Mouse (Mus musculus): ENCODE results near the gene Pik3cd. TPM values are rescaled to one million over a fixed set of nuclear protein-coding genes. Genes with fewer than 3 reads are reported as not detected.

Pik3cd gene
- total RNA-seq, 2 experiments from 2014 or later, result 78.3 to 129 TPM

DNA sequence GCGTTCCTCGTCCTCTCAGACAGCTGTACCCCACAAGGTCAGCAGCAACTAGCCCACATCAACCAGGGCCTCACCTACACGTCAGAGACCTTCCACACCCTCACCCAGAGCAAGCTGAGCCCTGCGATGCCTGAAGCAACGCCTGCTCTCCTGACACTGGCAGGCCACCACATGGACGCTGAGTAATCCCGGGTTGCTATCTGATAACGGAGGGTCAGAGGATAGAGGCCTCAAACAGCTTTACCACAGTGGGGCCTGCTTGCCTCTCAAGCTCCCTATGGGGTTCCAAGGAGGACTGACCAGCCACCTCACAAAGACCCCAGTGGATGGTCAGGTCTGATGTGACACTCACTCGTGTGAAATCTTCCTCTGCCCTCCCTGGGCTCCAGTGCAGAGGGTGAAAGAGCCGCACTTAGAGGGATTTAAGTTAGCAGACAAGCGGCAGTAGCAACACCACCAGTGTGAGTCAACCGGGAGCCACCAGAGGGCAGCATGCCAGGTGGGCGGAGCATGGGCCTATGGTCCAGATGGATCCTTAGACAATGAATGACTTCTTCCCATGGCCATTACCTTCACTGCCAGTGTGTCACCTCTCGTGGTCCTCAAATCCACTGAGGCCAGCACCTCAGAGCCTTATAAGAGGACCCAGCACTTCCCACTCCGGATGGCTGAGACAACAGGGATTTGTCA, 23.4 kb upstream of the Pik3cd start:
- peak; percentile 81 for ATAC-seq (ENCODE audit: poor library complexity, severe bottlenecking)

DNA sequence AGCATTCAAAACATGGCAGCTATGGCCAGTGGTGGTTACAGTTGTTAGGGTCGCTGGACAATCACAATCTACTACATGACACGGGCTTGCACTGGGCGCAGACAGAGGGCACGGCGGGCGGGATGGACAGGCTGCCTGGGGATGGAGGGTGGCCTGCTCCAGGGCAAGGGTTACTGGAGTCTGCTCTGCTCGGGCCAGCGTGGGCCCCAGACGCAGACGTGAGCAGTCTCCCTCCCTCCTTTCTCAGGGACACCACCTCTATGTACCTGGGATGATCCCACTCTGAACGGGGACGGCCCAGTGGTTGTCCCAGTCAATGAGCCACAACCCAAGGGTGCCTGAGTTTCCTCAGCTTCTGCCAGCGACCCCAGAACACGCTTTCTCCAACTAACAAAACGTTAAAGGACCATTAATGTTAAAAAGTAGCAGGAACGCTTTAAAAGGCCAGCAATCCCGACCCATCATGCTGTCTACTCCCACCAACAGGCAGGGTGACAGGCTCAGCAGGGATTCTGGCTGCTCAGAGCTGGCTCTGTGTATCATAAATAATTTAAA, 22.6 kb upstream of the Pik3cd start:
- ATAC-seq (ENCODE audit: poor library complexity, severe bottlenecking), result no peak

DNA sequence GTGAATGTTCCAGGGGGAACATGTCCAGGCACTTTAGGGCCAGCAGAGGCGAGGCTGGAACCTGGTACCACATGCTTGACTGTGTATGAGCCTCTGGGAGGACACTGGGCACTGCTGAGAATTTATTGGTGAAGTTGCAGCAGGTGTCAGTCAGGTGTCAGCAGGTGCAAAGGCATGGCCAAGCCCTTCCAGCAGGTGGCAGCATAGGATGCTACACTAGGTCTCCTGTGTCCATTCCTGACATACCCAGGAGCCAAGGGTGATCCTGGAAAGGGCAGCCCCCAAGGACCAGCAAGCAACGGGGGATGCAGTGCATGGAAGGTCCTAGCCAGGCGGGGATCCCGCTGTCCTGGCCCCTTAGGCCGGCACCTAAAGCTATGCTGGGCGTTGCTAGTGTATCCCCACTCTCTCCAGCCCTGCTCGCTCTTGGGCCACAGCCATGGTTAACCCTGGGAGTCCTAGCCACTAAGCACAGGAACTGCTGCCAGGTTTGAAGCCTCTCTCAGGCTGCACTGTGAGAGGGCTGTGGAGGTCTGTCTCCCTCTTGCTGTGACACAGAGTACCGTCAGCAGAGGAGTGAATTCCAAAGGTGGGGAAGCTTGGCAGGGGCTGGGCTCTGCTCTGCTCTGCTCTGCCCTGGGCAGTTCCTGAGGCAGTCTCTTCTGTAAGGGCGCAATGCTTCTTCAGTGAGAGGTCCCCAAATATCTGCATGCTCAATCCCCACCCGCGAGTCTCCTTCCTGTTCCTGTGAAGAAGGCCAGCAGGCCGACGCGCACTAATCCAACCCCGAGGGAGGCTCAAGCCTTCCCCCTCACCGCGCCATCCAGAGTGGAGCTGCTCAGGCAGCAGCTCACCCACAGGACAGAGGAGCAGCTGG, 21.7 kb upstream of the Pik3cd start:
- peak; percentile 65 for ATAC-seq (ENCODE audit: poor library complexity, severe bottlenecking)

DNA sequence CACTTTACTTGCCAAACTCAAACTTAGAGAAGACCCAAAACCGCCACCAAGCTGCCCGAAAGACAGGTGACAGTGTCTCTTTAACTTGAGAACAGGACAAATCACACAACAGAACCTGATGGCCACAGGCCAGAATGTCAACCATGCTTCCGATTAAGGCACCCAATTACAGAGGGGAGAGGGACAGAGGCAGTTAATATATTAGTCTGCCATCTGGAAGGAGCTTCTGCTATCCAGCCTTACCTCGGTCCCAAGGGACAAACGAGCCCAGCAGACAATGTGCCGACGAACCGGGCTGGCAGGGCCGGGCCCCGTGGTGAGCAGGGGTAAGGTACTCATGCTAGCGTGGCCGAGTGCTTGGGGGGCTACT, 20.6 kb upstream of the Pik3cd start:
- no peak for ATAC-seq (ENCODE audit: poor library complexity, severe bottlenecking)

DNA sequence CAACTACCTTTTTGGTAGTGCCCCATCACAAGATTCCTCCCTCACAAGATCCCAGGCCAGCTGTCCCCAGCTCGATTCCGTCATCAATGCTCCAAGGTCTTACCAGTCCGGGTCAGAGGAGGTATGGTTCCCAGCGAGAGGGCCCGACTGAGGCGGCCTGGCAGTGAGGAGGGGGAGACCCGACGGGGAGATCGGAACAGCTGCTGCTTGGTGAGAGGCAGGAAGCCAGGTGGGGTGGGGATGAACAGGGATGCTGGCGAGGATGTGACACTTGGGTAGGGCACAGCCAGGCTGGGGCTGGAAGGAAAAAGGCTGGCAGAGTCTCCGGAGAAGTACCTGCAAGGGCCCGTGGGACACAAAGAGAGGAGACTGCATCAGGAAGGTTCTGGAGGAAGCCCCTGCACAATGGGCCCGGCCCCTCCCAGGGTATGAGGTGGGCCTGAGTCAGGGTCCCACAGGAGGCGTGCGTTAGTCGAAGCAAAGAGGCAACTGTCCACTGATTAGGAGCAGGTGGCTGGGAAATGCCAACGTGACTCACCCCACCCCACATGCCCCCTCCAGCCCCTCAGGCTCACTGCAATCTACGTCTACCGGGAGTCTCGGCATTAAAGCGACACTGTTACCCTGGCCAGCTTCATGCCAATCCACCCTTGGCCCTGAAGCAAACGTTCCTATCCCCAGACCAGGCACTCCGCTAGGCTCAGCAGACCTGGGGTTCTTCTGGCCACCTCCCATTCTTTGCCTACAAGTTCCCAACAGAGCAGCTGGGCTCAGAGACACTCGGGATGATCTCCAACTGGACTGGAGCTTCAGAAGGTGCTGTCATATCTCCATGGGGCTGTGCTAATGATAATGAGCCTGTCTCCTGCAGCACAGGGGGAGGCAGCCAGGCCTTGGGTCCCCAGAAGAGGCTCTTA, 20.0 kb upstream of the Pik3cd start:
- ATAC-seq (ENCODE audit: poor library complexity, severe bottlenecking), result no peak

DNA sequence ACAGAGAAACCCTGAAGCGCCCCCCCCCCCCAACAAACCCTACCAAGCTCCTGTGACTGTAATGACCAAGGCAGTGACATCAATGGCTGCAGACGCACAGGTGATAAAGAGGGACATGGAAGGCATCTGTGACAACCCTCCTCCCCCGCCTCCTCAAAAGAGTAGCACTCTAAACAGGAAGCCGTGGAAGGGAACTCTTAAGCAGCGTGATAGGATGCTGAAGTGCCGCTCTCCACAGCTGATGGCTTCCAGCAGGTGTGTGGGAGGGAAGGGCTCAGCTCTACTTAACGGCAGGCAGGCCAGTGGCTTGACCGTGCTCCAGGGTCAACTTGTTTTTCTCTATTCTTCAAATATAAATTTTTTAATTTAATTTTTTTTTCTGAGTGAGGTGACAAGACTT, 18.8 kb upstream of the Pik3cd start:
- ATAC-seq (ENCODE audit: poor library complexity, severe bottlenecking), result no peak

DNA sequence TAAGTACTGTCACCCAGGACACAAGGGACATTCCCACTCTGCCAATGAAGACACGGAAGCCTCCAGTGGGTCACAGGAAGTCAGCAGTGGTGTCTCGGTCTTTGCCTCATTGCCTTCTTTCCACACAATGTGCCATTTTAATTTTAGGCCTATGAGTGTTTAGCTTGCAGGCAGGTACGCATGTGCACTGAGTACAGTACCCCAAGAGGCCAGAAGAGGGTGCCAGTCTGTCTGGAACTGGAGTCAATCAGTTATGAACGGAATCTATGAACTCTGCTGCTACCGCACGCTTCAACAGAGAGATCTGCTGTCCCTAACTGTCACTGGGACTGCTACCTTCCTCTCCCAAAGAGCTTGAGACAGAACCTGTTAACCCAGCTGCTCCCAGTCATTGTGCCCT, 17.3 kb upstream of the Pik3cd start:
- ATAC-seq (ENCODE audit: poor library complexity, severe bottlenecking), result peak; percentile 59

DNA sequence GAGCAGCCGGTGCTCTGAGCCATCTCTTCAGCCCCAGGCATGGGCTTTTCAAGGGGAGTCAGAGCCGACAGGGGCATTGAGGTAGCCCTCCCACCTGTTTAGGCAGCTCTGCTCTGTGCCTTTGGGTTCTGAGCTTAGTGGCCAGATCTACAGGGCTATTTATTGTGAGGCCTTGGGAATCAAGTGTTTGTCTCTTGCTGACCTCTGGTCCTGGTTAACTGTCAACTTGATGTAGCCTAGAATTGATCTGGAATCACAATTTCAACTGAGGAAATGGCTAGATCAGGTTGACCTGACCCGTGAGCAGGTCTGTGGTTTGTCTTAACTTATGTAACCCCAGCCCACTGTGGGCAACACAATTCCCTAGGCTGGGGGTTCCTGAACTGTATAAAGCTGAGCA, 12.2 kb upstream of the Pik3cd start:
- no peak for ATAC-seq (ENCODE audit: poor library complexity, severe bottlenecking)

DNA sequence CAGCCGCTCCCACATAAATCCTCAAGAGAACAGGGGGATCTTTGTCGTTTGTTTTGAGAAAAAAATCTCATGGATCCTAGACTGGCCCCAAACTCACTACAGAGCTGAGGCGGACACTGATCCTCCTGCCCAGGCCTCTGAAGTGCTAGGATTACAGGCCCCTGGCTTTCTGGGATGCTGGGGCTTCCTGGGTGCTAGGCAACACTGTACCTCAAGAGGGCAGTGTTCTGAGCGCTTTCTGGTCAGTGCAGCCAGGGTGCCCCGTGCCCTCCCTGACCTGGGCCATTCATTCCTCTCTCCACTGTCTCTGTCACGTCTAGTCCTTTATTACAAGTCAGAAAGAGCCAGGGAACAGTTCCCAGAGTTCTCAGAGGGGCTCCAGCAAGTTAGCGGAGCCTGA, 9.6 kb upstream of the Pik3cd start:
- peak; percentile 51 for ATAC-seq (ENCODE audit: poor library complexity, severe bottlenecking)

DNA sequence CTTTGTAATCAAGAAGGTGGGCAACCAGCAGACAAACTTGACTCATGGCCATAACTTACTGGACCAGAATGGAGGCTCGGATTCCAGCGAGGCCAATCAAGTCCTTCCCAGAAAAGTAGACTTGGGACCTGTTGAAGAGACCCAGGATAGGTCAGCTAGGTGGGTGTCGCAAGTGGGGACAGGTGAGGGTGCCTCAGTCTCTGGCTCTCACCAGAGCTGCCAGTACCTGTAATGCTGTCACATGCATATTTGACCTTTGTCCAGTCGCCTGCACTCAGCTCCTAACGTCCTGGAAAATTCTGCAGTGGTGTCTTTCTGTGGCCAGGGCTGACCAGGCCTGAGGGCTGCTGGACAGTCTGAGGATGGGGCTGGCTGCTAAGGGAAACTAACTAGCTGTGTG, 9.1 kb upstream of the Pik3cd start:
- no peak for ATAC-seq (ENCODE audit: poor library complexity, severe bottlenecking)

DNA sequence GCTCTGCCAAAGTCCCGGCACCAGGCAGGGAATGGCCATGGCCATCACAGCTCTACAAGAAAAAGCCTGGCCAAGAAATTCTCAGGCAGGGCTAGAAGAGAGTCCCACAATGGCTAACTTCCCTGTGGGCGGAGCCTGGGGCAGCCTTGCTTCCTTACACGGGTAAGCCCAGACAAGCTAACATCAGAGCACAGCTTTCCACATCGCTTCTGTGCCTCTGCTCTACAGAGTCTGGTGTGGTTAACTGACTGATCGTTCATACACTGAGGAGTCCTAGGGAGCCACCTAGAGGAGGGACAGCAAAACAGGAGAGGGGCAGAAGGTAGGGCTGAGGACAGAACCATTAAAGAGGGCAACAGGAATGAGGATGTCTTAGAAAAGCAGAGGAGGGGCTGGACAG, 8.1 kb upstream of the Pik3cd start:
- ATAC-seq (ENCODE audit: poor library complexity, severe bottlenecking), result peak; percentile 98

DNA sequence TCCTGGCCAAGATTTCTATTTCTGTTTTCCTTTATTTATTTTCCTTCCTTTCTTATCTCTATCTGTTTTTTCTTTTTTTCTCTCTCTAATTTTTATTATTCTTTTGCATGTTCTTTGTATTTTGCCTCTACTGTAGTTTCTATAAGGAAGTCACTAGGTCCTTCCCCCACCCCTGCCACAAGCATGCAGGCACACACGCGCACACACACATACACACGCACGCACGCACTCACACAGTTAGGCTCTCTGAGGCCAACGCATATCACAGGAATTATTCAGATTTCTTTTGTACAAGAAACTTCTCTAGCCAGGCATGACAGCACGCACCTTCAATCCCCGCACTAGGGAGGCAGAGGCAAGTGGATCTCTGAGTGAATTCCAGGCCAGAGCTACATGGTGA, 3.6 kb upstream of the Pik3cd start:
- ATAC-seq (ENCODE audit: poor library complexity, severe bottlenecking), result no peak

DNA sequence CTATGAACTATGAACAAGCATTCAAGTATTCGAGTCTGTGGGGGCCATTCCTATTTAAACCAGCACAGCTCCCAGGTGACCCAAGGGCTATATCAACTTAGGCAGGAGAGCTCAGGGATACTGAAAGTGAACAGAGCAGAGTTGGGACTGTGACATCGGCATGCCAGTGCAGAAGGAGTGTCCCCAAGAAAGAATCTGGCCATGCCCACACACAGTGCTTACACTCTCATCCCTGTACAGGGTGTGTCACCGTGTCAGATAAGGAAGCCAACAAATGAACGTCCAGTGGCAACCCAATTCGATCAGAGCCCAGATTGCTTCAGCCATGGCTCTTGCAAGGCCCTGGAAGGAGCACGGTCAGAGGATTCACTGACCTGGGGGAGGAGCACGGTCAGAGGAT, 2.9 kb upstream of the Pik3cd start:
- ATAC-seq (ENCODE audit: poor library complexity, severe bottlenecking), result peak; percentile 11; the same call in 1 of the 2 replicates

DNA sequence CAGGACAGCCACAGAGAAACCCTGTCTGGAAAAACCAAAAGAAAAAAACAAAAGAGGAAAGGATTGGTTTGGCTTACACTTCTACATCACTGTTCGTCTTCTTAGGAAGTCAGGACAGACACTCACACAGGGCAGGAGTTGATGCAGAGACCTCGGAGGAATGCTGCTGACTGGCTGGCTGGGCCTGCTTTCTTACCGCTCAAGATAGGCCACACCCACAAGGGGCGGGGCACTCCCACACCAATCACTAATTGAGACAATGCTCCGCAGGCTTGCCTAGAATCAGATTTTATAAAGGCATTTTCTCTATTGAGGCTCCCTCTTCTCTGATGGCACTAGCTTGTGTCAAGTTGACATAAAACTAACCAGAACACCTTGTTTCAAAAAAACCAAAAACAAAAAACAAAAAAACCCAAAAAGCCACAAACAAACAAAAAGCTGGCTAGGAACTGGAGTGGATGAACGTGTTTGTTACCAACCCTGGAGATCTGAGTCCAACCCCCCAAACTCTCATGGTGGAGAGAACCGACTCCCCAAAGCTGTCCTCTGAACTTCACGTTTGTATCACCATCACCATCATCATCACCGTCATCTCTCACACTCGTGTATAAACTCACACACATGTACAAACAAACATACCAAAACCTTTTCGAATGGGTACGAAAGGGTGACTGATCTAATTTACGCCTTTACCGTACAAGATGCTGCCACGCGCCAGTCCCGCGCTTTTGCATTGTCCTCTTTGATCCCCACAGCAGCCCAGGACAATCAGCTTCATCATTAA, 753 bp downstream of the Pik3cd start:
- peak; percentile 25 for ATAC-seq (ENCODE audit: poor library complexity, severe bottlenecking)

DNA sequence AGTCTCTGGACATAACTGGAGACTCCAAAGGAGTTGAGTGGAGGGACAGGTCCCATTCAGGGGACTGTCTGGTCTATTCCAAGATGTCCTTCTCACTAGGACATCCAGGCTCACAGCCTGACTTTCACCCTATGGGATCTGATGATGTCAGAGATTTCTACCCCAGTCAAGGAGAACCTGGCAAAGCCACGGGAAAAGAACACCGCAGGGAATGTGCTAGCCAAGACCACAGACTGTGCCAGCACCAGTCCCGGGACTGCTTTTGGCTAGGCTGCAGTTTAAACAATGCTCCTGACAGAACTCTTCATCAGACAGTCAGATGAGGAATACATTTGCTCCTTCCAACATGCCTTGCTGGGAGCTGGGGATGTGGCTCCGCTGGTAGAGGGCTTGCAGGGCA, 2.4 kb downstream of the Pik3cd start:
- ATAC-seq (ENCODE audit: poor library complexity, severe bottlenecking), result no peak

DNA sequence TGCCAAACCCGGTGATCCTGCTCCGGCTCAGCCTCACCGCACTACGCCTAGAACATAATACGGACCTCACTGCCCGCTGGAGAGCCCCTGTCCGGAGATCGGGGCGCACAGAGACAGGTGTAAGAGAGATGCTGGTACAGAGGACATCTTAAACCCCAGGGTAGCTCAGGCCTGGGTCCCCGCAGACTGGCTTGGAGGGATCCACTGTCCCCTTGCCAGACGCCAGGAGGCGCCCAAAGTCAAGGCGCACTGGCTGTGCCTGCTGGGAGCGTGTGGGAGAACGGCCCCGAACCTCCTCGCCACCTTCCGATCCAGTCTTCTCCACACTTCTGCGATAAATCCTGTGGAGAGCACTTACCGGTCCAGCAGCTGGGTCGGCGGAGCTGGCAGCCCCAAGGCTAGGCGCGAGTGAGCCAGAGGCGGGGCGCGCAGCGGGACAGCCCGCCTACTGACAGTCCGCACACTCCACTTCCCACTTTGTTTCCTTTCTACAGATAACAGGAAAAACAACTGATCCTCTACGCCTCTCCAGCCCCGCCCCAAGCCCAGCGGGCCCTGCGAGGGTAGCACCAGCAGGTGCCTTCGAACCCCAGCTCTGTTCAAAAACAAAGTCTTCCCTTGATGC, 4.1 kb downstream of the Pik3cd start:
- ATAC-seq (ENCODE audit: poor library complexity, severe bottlenecking), result peak; percentile 40

DNA sequence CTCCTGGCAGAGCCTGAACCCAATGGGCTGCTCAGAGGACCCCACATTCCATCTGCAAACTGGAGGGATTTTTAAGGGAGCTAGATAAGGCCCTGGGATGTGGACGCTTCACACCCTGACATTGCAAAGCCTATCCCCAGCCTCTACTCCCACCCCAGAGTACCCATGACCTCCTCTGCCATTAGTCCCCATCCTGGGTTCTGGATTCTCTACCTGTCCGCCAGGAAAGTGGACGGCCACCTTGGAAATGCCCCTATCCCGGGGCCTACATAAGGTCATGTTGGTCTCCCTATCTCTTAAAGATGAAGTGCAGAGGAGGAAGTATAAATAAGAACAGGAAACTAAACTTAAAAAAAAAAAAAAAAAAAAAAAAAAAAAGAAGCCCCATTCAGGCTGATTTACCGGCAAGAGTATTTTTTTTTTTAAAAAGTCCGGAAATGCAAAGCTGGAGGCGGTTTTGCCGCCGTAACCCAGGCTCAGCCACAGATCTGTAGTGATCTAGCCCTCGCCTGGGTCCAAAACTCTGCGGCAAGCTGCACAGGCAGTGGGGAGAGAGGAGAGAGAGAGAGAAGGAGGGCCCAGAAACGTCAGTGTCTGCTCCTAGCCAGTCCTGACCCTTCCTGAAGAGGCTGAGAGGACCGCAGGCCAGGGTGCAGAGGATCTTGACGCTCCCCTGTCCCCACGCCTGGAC, 4.7 kb downstream of the Pik3cd start:
- ATAC-seq (ENCODE audit: poor library complexity, severe bottlenecking), result peak; percentile 37

DNA sequence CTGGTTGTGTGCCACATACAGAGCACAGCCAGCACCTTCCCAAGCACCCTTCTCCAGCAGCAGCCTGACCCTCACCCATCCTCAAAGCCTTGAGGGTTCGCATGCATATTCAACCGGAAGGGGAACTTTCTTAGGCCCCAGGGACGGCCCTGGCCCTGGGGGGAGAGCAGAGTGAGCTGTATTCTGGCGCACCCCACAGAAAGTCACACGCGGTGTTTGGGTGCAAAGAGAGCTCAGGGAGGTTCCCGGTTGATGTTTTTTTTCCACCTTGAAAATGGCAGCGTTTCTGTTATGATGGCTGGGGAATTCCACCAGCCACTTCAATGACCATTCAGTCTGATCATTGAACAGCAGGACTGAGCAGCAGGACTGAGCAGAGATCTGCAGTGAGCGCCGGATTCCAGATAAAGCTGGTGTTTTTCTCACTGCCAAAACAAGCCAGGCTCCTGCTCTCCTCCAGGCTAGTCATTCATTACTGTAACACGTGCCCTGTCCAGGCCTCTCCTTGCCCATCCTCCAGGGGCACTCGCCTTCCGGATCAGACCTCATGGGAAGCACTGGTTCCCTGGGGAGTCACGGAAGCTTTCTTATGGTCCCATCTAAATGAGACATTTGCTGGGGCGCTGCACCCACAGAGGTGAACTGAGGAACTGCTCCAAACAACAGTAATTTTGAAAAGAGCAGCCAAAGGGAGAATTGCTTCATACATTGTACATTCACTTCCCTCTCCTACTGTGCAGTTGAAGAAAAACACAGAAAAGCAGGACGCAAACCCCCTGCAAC, 6.0 kb downstream of the Pik3cd start:
- peak; percentile 53 for ATAC-seq (ENCODE audit: poor library complexity, severe bottlenecking)

Data from megakaryocyte, adult 5-6 weeks (primary cell).